Mouse (Mus musculus): Measurements from ENCODE around the gene Zfp488. TPM values are rescaled to one million over a fixed set of nuclear protein-coding genes. Genes with fewer than 3 reads are reported as not detected.

The Zfp488 gene
- polyA plus RNA-seq (2012; ENCODE audit: low replicate concordance), result not detected in 2 replicates

GRCm38 (mm10) chr14:33978604-33979059 lies at the start of gene Zfp488:
TSS of gene Zfp488 (minus strand) at chr14:33978764.

GRCm38 (mm10) chr14:34016381-34016780 lies 37.8 kb upstream of the Zfp488 start, which contains the start of gene Gm5460:
TSS of gene Gm5460 (plus strand) at chr14:34016758.

GRCm38 (mm10) chr14:34015063-34015462 lies 36.5 kb upstream of the Zfp488 start, which contains the start of gene Gm30083:
TSS of gene Gm30083 (minus strand) at chr14:34015182.

GRCm38 (mm10) chr14:33953761-33954160 lies 24.8 kb downstream of the Zfp488 start, which contains the start of gene Rbp3:
TSS of gene Rbp3 (plus strand) at chr14:33954003.

GRCm38 (mm10) chr14:33940739-33941138 lies 37.8 kb downstream of the Zfp488 start, which contains the start of gene Gdf2:
TSS of gene Gdf2 (plus strand) at chr14:33941039.

GRCm38 (mm10) chr14:33923168-33924070 lies 55.1 kb downstream of the Zfp488 start, which contains the start of gene Gdf10:
TSS of gene Gdf10 (plus strand) at chr14:33923587.

Other genes starting within 250 kb of the Zfp488 start
- gene Gdf10, start 55.2 kb downstream of the Zfp488 start, polyA plus RNA-seq (2012; ENCODE audit: low replicate concordance), result 0.02 TPM in 1 of 2 replicates, not detected in the other
- gene Gdf2, start 37.7 kb downstream of the Zfp488 start, polyA plus RNA-seq (2012; ENCODE audit: low replicate concordance), result not detected in 2 replicates
- gene Rbp3, start 24.8 kb downstream of the Zfp488 start, polyA plus RNA-seq (2012; ENCODE audit: low replicate concordance), result 0.02 TPM in 1 of 2 replicates, not detected in the other
- not detected in 2 replicates for gene Gm30083, start 36.4 kb upstream of the Zfp488 start, polyA plus RNA-seq (2012; ENCODE audit: low replicate concordance)
- gene Gm5460, start 38.0 kb upstream of the Zfp488 start, polyA plus RNA-seq (2012; ENCODE audit: low replicate concordance), result not detected in 2 replicates
- gene Antxrl, start 73.9 kb upstream of the Zfp488 start, polyA plus RNA-seq (2012; ENCODE audit: low replicate concordance), result not detected in 2 replicates
- gene Anxa8, start 107.2 kb upstream of the Zfp488 start, polyA plus RNA-seq (2012; ENCODE audit: low replicate concordance), result 0.19 TPM in 1 of 2 replicates, not detected in the other
- not detected in 2 replicates for gene A630023A22Rik, start 124.0 kb upstream of the Zfp488 start, polyA plus RNA-seq (2012; ENCODE audit: low replicate concordance)
- not detected in 2 replicates for gene Npy4r, start 173.7 kb upstream of the Zfp488 start, polyA plus RNA-seq (2012; ENCODE audit: low replicate concordance)
- gene Gprin2, start 222.9 kb upstream of the Zfp488 start, polyA plus RNA-seq (2012; ENCODE audit: low replicate concordance), result 0.01 and 0.25 TPM in 2 replicates
- gene Syt15, start 240.8 kb upstream of the Zfp488 start, polyA plus RNA-seq (2012; ENCODE audit: low replicate concordance), result 0.24 TPM in 1 of 2 replicates, not detected in the other

All from hematopoietic multipotent progenitor cell, adult 10-12 weeks (in vitro differentiated cells).